Mouse (Mus musculus) CD4-positive naive resting alpha-beta T cell, adult 76 days (primary cell): Measurements from ENCODE around the gene Cnnm2. TPM values are rescaled to one million over a fixed set of nuclear protein-coding genes. Genes with fewer than 3 reads are reported as not detected.

ENCODE experiments used
- total RNA-seq: library from RNA; stranded (reverse); gene quantifications from one replicate; pipeline ENCODE4 v1.2.4, GENCODE M21; 2023

The Cnnm2 gene
- total RNA-seq = 6.7 TPM

GRCm38 (mm10) chr19:46761247-46761946 is at the start of gene Cnnm2:
Cnnm2 (plus strand) TSS chr19:46761596.

Other genes starting within 250 kb of the Cnnm2 start
- gene Arl3, start 188.4 kb upstream of the Cnnm2 start, total RNA-seq = 8.0 TPM
- 12.8 TPM for gene Sfxn2, start 188.2 kb upstream of the Cnnm2 start, total RNA-seq
- 76.4 TPM for gene Wbp1l, start 162.5 kb upstream of the Cnnm2 start, total RNA-seq
- gene Cyp17a1, start 88.4 kb upstream of the Cnnm2 start, total RNA-seq = not detected
- gene Borcs7, start 71.7 kb upstream of the Cnnm2 start, total RNA-seq = 6.9 TPM
- gene As3mt, start 54.1 kb upstream of the Cnnm2 start, total RNA-seq = 23.0 TPM